Mouse (Mus musculus) bone marrow macrophage, adult 2 months (primary cell): ENCODE results near the gene Tspan5.

Experiments used
- CTCF ChIP-seq: IDR thresholded peaks from 2 replicates; pipeline ENCODE4 v1.5.1; 2012; ENCODE audit warnings: low read depth, mild to moderate bottlenecking, low read length, moderate library complexity
- POLR2A ChIP-seq: IDR thresholded peaks from 2 replicates; pipeline ENCODE4 v1.6.1; 2012; ENCODE audit warnings: mild to moderate bottlenecking, low read depth, low read length, borderline replicate concordance

GRCm38 (mm10) chr3:138861032-138861431 is 119.0 kb downstream of the Tspan5 start:
- no peak for TF ChIP-seq CTCF
- TF ChIP-seq POLR2A = no peak
